Mouse (Mus musculus) heart, adult 10 weeks (tissue): Measurements from ENCODE around the gene Pramel5. TPM values are rescaled to one million over a fixed set of nuclear protein-coding genes. Genes with fewer than 3 reads are reported as not detected.

Experiments
- polyA plus RNA-seq: library from polyadenylated mRNA; stranded (reverse); fragments of 350-450 nt; fragmentation: Illumina TruSeq; extraction: RNeasy Lipid Tissue Mini Kit (QIAGEN cat#74804); gene quantifications from one replicate; pipeline ENCODE4 v1.2.3, GENCODE M21; 2014; ENCODE audit warnings: low read depth, low replicate concordance

Gene Pramel5
- polyA plus RNA-seq = not detected

DNA sequence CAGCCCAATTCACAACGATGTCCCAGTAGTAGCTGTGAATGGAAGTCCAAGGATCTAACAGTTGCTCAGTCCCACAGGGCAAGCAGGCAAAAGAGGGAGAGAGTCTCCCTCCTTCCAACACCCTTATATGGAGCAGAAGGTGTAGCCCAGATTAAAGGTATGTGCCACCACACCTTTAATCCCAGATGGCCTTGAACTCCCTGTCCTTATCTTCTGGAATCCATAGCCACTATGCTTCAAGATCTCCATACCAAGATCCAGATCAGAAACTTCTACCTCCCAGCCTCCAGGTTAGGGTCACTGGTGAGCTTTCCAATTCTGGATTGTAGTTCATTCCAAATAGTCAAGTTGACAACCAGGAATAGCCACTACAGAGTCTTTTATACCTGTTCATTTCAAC lies at the start of gene Pramel5:
TSS of gene Pramel5 (minus strand) at position 101 of the 400 bp plus-strand sequence.

DNA sequence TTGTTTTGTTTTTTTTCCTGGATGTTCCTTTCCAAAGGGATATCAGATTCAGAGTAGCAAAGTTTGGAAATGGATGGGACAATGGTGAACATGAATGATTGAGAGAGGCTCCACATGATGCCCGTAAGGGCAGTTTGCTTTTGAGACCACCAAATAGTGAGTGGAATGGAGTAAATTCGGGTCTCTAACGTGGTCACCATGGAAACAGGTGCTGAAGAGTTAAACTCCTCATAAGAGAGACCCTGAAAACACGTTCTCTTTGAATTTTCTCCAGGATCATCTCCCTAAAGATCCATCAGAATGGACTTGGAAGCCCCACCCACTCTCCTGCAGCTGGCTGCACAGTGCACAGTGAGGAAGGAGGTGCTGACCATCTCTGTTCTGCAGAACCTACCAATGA lies 49.7 kb upstream of the Pramel5 start, which contains the start of gene Gm13128:
TSS of gene Gm13128 (plus strand) at position 301 of the 400 bp plus-strand sequence.

Other genes starting within 250 kb of the Pramel5 start
- gene Pramel4, start 221.4 kb downstream of the Pramel5 start, polyA plus RNA-seq = not detected
- not detected for gene Gm13102, start 174.0 kb downstream of the Pramel5 start, polyA plus RNA-seq
- not detected for gene Oog3, start 117.8 kb downstream of the Pramel5 start, polyA plus RNA-seq
- not detected for gene Oog2, start 89.8 kb downstream of the Pramel5 start, polyA plus RNA-seq
- gene C87977, start 67.2 kb downstream of the Pramel5 start, polyA plus RNA-seq = not detected
- not detected for gene Gm13128, start 49.8 kb upstream of the Pramel5 start, polyA plus RNA-seq
- not detected for gene Gm13119, start 77.5 kb upstream of the Pramel5 start, polyA plus RNA-seq
- not detected for gene Pramef20, start 97.4 kb upstream of the Pramel5 start, polyA plus RNA-seq
- not detected for gene Pramef12, start 128.0 kb upstream of the Pramel5 start, polyA plus RNA-seq
- gene 1700012P22Rik, start 158.3 kb upstream of the Pramel5 start, polyA plus RNA-seq = not detected
- gene Gm9944, start 172.8 kb upstream of the Pramel5 start, polyA plus RNA-seq = not detected
- gene Aadacl3, start 183.3 kb upstream of the Pramel5 start, polyA plus RNA-seq = not detected
- gene 9430007A20Rik, start 239.3 kb upstream of the Pramel5 start, polyA plus RNA-seq = not detected